In the genomic region with DNA sequence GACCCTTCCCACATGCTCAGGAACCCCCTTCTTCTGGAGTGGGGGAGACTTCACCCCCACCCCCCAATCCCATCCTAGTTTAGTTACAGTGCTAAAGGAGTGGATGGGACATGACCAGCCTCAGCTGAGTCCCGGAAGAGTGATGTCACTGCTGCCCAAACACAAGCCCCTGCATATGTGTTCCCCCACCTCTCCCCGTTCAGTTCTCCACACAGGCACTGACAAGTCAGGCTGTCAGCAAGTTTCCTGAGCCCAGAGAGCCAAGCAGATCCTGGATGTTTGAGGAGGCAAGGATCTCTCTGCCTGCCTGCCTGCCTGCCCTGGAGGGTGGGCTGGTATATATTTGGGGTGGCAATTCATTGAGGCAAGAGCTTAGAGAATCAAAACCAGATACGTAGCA, we compare ENCODE assay signal across 7 mouse cellular contexts. TPM values are rescaled to one million over a fixed set of nuclear protein-coding genes. Genes with fewer than 3 reads are reported as not detected.
DNase-seq lines count a peak whose midpoint lies in the region; ATAC-seq lines count a peak whose summit lies in the region.

No protein-coding gene starts in this region.

- no peak overlapping the region for H3K9ac ChIP-seq in lung, embryonic 15.5 days
- 0 out of 2 replicates have a peak overlapping the region, but pooled peaks have one; percentile 5 for H3K9ac ChIP-seq in forebrain, embryonic 12.5 days
- H3K9ac ChIP-seq in intestine, embryonic 16.5 days (ENCODE audit: low read depth, low read length), result peak overlapping the region; percentile 6; the same call in 1 of the 2 replicates
- peak overlapping the region; percentile 55; the same call in 1 of the 2 replicates for H3K9ac ChIP-seq in neural tube, embryonic 14.5 days (replicated peaks; ENCODE audit: low read depth, low read length)

- peaks cover 39% of the 10 kb centered on the region for H3K36me3 ChIP-seq in lung, embryonic 15.5 days
- H3K36me3 ChIP-seq in forebrain, embryonic 12.5 days (replicated peaks), result peaks cover 22% of the 10 kb centered on the region
- peaks cover 10% of the 10 kb centered on the region; the same call in 1 of the 2 replicates for H3K36me3 ChIP-seq in intestine, embryonic 16.5 days (ENCODE audit: control insufficient read depth, insufficient read depth, low read length)
- no peaks in the 10 kb centered on the region for H3K36me3 ChIP-seq in neural tube, embryonic 14.5 days (ENCODE audit: control insufficient read depth, insufficient read depth, low read length)

- H3K4me3 ChIP-seq in lung, embryonic 15.5 days, result no peak overlapping the region
- no peak overlapping the region for H3K4me3 ChIP-seq in forebrain, embryonic 12.5 days (replicated peaks)
- no peak overlapping the region for H3K4me3 ChIP-seq in intestine, embryonic 16.5 days (ENCODE audit: low read length)
- no peak overlapping the region for H3K4me3 ChIP-seq in neural tube, embryonic 14.5 days (ENCODE audit: low read depth, low read length)

- H3K27me3 ChIP-seq in lung, embryonic 15.5 days, result no peaks in the 10 kb centered on the region
- H3K27me3 ChIP-seq in forebrain, embryonic 12.5 days, result peaks cover 48% of the 10 kb centered on the region
- no peaks in the 10 kb centered on the region for H3K27me3 ChIP-seq in intestine, embryonic 16.5 days (replicated peaks; ENCODE audit: control insufficient read depth, insufficient read depth, low read length)
- H3K27me3 ChIP-seq in neural tube, embryonic 14.5 days (ENCODE audit: control insufficient read depth, insufficient read depth, low read length), result peaks cover 4% of the 10 kb centered on the region; the same call in 1 of the 2 replicates

- no peak for DNase-seq in lung, postnatal 10 days
- no peak for DNase-seq in kidney, adult 18-20 months

- no peak for ATAC-seq in lung, embryonic 15.5 days (ENCODE audit: borderline replicate concordance, extremely low read depth, low FRiP score, low TSS enrichment)
- ATAC-seq in forebrain, embryonic 12.5 days (ENCODE audit: low FRiP score), result 0 out of 2 replicates have a peak, but pooled peaks have one; percentile 13
- ATAC-seq in intestine, embryonic 16.5 days, result no peak
- peak; percentile 12; the same call in 1 of the 2 replicates for ATAC-seq in neural tube, embryonic 14.5 days (ENCODE audit: low read depth)
- ATAC-seq in erythroid progenitor cell, adult 5-6 weeks (replicated peaks; ENCODE audit: low FRiP score, poor library complexity, severe bottlenecking), result no peak

- peaks cover 56% of the 10 kb centered on the region for H3K4me1 ChIP-seq in lung, embryonic 15.5 days
- H3K4me1 ChIP-seq in forebrain, embryonic 12.5 days, result peaks cover 82% of the 10 kb centered on the region
- peaks cover 19% of the 10 kb centered on the region for H3K4me1 ChIP-seq in intestine, embryonic 16.5 days (ENCODE audit: control insufficient read depth, insufficient read depth, low read length)
- peaks cover 17% of the 10 kb centered on the region for H3K4me1 ChIP-seq in neural tube, embryonic 14.5 days (ENCODE audit: control insufficient read depth, insufficient read depth, low read length)

- WGBS in lung, embryonic 15.5 days, result 19% methylated on average over 3 of the region's 3 CpGs
- WGBS in forebrain, embryonic 12.5 days, result 28% methylated on average over 3 of the region's 3 CpGs
- 26% methylated on average over 3 of the region's 3 CpGs for WGBS in intestine, embryonic 16.5 days
- WGBS in neural tube, embryonic 14.5 days, result 19% methylated on average over 3 of the region's 3 CpGs

- no peaks in the 10 kb centered on the region for H3K9me3 ChIP-seq in lung, embryonic 15.5 days
- no peaks in the 10 kb centered on the region for H3K9me3 ChIP-seq in forebrain, embryonic 12.5 days
- no peaks in the 10 kb centered on the region for H3K9me3 ChIP-seq in intestine, embryonic 16.5 days (ENCODE audit: control insufficient read depth, low read length)
- no peaks in the 10 kb centered on the region for H3K9me3 ChIP-seq in neural tube, embryonic 14.5 days (ENCODE audit: control insufficient read depth, low read length)

- H3K4me2 ChIP-seq in lung, embryonic 15.5 days, result peak overlapping the region; percentile 36; the same call in 1 of the 2 replicates
- H3K4me2 ChIP-seq in forebrain, embryonic 12.5 days, result peak overlapping the region; percentile 50
- H3K4me2 ChIP-seq in intestine, embryonic 16.5 days (ENCODE audit: low read depth, low read length), result no peak overlapping the region; the same call in 1 of the 2 replicates
- H3K4me2 ChIP-seq in neural tube, embryonic 14.5 days (ENCODE audit: low read depth, low read length), result peak overlapping the region; percentile 57; the same call in 1 of the 2 replicates

- peak overlapping the region; percentile 60; the same call in 1 of the 2 replicates for H3K27ac ChIP-seq in lung, embryonic 15.5 days
- H3K27ac ChIP-seq in forebrain, embryonic 12.5 days, result peak overlapping the region; percentile 88; the same call in 1 of the 2 replicates
- H3K27ac ChIP-seq in intestine, embryonic 16.5 days (ENCODE audit: low read length), result no peak overlapping the region
- H3K27ac ChIP-seq in neural tube, embryonic 14.5 days (ENCODE audit: low read depth, low read length), result no peak overlapping the region

RNA-seq across cellular contexts. Expression of a gene that starts 44.7 kb away (rescaled TPM):
- polyA plus RNA-seq in lung, embryonic 15.5 days (2015; fragmentation: Nextera tagmentation; extraction: Ambion mirVana), result 19.3 and 20.6 TPM in 2 replicates
- polyA plus RNA-seq in forebrain, embryonic 12.5 days (2016; fragmentation: Nextera tagmentation; extraction: Ambion mirVana), result 7.2 and 9.9 TPM in 2 replicates
- 6.5 and 8.8 TPM in 2 replicates for polyA plus RNA-seq in intestine, embryonic 16.5 days (2015; fragmentation: Nextera tagmentation; extraction: Ambion mirVana)
- polyA plus RNA-seq in neural tube, embryonic 14.5 days (2014; fragmentation: Nextera tagmentation; extraction: Ambion mirVana), result 2.7 and 5.3 TPM in 2 replicates
- total RNA-seq in erythroid progenitor cell, adult 5-6 weeks (2015; ENCODE audit: low replicate concordance), result not detected in 2 replicates
- total RNA-seq in erythroid progenitor cell, adult 5-6 weeks (2017; ENCODE audit: low replicate concordance), result not detected in 2 replicates

RNA-seq across cellular contexts. Expression of a gene that starts 45.2 kb away (rescaled TPM):
- polyA plus RNA-seq in lung, embryonic 15.5 days (2015; fragmentation: Nextera tagmentation; extraction: Ambion mirVana), result 23.7 and 24.1 TPM in 2 replicates
- 22.6 and 24.3 TPM in 2 replicates for polyA plus RNA-seq in forebrain, embryonic 12.5 days (2016; fragmentation: Nextera tagmentation; extraction: Ambion mirVana)
- 12.5 and 13.6 TPM in 2 replicates for polyA plus RNA-seq in intestine, embryonic 16.5 days (2015; fragmentation: Nextera tagmentation; extraction: Ambion mirVana)
- 28.7 and 29.1 TPM in 2 replicates for polyA plus RNA-seq in neural tube, embryonic 14.5 days (2014; fragmentation: Nextera tagmentation; extraction: Ambion mirVana)
- total RNA-seq in erythroid progenitor cell, adult 5-6 weeks (2015; ENCODE audit: low replicate concordance), result 4.0 and 5.4 TPM in 2 replicates
- 0.30 and 1.0 TPM in 2 replicates for total RNA-seq in erythroid progenitor cell, adult 5-6 weeks (2017; ENCODE audit: low replicate concordance)

Comparison
In these comparisons a context has a peak if more than half of its experiments do, and no peak if none do; other contexts are left out.
1. ATAC-seq: peak in forebrain, embryonic 12.5 days (single experiment) and neural tube, embryonic 14.5 days (single experiment); none in lung, embryonic 15.5 days (single experiment), intestine, embryonic 16.5 days (single experiment) and erythroid progenitor cell, adult 5-6 weeks (single experiment).
2. H3K27ac ChIP-seq: peak in lung, embryonic 15.5 days (single experiment) and forebrain, embryonic 12.5 days (single experiment); none in intestine, embryonic 16.5 days (single experiment) and neural tube, embryonic 14.5 days (single experiment).